Mouse (Mus musculus): Measurements from ENCODE around the gene Jag2. TPM values are rescaled to one million over a fixed set of nuclear protein-coding genes. Genes with fewer than 3 reads are reported as not detected.

The Jag2 gene
- total RNA-seq, 2 experiments from 2014 or later: 47.9 to 61.7 TPM

DNA sequence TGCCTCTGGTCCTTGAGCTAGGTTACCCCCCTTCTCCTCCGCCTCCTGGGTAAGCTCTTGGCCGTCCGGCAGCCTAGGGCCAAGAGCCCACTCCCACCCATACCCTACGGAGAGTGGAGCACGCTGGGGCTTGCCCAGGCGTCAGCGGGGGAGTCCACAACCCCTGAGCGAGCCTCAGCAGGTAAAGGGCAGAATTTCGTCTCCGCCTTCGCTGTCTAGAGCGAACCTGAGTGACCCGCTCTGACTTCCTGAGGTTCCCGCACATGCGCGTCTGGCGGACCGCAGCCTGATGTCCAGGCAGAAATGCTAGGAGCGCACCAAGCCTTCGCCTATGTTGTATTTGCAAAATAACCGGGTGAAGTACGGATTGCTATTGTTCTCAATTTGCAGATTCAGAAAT lies 55.4 kb downstream of the Jag2 start:
- no peak for DNase-seq (ENCODE audit: low spot score in 2 of 2)
- intact Hi-C loops (cut with DNase I): no loop called here

GRCm38 (mm10) chr12:112873452-112874190 lies 56.0 kb downstream of the Jag2 start:
- intact Hi-C loops (cut with DNase I): no loop called here

DNA sequence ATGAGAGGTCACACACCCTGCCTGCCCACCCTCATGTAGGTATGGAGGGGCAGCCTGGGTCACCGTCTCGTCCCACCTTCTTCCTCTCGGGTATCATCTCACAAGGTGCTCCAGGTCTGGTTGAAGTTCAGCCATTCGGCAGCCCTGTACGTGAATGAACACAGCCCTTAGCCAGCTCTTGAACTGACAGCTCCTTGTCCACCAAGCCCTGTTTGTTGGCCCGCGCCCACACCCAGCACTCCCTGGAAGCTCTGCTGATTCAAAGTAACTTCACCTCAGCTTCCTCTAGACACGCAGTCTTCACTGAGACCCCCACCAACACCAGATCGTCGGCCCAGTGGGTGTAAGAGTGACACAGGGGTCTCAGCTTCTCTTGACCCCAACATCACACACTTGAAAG lies 56.6 kb downstream of the Jag2 start:
- intact Hi-C loops (cut with DNase I): no loop called here
- no peak for DNase-seq (ENCODE audit: low spot score in 2 of 2)

More at GRCm38 (mm10) chr12:112873452-112874190, 56.0 kb downstream of the Jag2 start:
- DNase-seq (ENCODE audit: low spot score in 2 of 2): peak; percentile 42 to 54

GRCm38 (mm10) chr12:112871272-112871671 lies 58.3 kb downstream of the Jag2 start:
- intact Hi-C loops (cut with DNase I): no loop called here

DNA sequence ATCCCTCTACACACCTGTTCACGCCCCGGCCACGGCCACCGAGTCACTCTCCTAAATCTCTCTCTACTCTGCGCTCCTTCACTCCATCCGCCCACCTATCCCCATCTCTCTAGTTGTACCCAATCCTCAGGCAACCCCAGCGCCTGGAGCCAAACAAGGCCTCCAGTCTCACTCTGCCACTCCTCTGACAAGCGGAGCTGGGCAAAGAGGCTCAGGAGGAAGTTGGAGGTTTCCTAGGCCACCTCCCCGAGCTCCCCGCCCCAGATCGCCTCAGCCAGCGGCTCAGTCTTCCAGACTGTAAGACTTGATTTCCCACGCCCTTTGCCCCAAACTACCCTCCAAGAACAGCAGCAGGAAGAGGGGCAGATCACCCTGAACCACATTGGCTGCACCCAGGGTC lies 58.8 kb downstream of the Jag2 start:
- DNase-seq (ENCODE audit: low spot score in 2 of 2): no peak
- intact Hi-C loops (cut with DNase I): no loop called here

More at GRCm38 (mm10) chr12:112871272-112871671, 58.3 kb downstream of the Jag2 start:
- no peak for DNase-seq (ENCODE audit: low spot score in 2 of 2)

GRCm38 (mm10) chr12:112869783-112870204 lies 59.8 kb downstream of the Jag2 start:
- no peak for DNase-seq (ENCODE audit: low spot score in 2 of 2)
- intact Hi-C loops (cut with DNase I): no loop called here

- intact Hi-C loops (cut with DNase I): no loop called here
- no peak for DNase-seq (ENCODE audit: low spot score in 2 of 2)
These were observed 61.1 kb downstream of the Jag2 start, which contains the start of gene Gpr132 for GRCm38 (mm10) chr12:112868178-112869087. Gene Gpr132 (minus strand): TSS chr12:112868228.

DNA sequence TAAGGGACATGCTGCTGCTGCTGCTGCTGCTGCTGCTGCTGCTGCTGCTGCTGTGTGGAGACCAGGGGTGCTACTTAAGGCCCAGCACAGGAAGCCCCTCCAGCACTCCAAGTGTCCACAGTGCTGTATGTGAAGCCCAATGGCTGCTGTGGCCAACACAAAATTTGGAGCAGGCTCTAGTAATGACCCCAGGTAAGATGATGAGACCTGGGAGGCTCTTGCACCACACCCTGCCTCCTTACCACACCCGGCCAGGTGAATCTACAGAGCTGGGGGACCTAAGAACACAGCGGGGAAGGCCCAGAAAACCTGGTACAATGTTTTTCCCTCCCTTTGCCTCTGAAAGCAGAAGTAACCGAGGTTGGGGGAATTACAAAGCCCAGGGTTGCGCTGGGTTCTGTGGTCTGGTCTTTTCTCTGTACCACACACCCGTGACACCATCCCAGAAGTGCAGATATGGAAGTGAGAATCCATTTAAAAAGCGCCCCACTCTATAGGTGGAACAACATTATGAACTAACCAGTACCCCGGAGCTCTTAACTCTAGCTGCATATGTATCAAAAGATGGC lies 62.4 kb downstream of the Jag2 start:
- no peak for DNase-seq (ENCODE audit: low spot score in 2 of 2)
- intact Hi-C loops (cut with DNase I): no loop called here

DNA sequence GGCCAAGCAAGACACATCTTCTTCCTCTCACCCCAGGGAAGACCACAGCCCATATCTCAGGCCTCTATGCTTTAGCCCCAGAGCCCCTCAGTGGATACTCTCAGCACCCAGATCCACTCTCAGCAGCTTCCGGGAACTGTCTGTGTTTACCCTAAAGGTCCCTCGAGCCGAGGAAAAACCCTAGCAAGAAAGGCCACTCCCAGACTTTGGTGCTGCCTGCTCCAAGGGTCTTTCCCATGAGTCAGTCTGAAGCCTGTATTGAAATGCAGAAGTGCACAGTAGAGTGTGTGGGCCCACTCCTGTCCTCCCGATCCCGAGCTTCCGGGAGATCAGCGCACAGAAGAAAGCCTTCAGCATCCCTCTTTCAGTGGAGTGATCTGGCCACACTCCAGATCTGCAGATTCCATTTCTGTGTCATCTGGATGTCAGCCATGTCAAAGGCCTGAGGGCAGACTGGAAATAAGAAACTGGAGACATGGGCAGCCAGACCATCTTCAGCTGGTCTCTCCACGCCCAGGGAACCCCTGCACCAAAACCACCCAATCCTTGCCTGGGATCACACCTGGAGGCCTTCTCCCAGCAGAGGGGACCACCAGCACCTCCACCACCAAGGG lies 63.0 kb downstream of the Jag2 start:
- intact Hi-C loops (cut with DNase I): no loop called here
- no peak for DNase-seq (ENCODE audit: low spot score in 2 of 2)

DNA sequence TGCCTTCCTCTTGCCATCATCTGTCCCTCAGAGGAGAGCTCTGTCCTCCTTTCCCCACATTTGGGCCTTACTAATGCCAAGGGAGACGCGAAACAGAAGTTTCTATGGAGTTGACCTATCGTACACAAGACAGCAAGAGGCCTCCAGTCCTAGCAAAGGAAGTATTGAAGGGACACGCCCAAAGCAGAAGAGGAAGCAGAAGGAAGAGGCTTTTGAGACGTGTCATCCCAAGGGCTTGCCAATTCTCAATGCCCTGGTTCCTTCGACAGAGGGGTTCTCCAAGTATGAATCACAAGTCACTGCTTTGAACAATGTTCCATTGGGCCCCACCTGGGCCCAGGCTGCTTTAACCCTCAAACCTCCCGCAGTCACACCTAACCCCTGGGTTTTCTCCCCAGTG lies 64.8 kb downstream of the Jag2 start:
- intact Hi-C loops (cut with DNase I): no loop called here
- no peak for DNase-seq (ENCODE audit: low spot score in 2 of 2)

DNA sequence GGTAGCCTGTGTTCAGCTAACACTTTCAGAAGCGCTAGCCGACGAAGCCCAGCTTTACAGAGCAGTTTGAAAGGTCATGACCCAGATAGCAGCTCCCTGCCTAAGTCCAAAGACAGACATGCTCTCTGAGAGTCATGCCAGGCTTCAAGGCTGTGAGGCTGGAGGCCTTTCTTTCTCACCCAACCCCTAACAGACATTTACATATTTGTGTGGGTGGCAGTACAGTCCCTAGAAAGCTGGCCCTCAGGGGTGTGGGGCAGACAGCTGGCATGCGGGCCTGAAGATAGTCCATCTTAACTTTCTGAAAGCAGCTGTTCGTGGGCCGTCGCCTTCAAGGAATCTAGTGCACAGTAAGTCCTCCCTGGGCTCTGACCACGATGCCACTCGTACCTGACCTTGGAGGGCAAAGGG lies 67.7 kb downstream of the Jag2 start:
- no peak for DNase-seq (ENCODE audit: low spot score in 2 of 2)
- intact Hi-C loops (cut with DNase I): no loop called here

- intact Hi-C loops (cut with DNase I): no loop called here
- DNase-seq (ENCODE audit: low spot score in 2 of 2): no peak
These were observed 68.8 kb downstream of the Jag2 start for GRCm38 (mm10) chr12:112860765-112861164.

GRCm38 (mm10) chr12:112859930-112860329 lies 69.6 kb downstream of the Jag2 start:
- DNase-seq (ENCODE audit: low spot score in 2 of 2): no peak
- intact Hi-C loops (cut with DNase I): no loop called here

DNA sequence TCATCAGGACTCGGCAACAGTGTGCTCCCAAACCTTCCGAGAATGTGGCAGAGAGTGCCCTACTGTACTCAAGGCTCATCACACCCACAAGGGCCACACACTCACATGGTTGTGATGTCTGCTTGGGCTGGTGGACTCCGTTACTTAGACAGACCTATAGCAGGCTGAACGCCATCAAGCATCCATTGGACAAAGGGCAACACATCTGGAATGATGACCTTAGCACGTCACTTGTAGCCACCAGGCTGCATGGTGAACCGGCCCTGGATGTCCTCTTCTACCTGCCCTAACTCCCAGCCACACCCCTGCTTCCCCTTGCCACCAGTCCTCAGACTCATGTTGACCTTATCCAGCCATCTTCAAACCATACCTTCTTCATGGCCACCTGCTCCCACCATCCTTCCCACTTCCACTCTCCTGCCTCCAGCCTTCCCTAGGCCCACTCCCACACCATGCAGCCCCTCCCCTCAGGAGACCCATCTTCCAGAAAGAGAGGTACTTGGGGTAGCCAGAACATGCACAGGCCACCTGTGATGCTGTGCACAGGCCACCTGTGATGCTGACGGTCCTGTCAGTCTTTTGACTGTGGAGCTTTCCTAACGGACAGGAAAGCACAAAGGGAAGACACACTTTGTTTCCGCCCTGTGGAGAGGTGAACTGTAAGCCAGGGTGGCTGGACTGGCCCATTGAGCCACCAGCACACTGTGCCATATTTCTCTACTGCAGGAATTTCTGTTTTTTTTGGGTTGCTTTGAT lies 70.8 kb downstream of the Jag2 start:
- no peak for DNase-seq (ENCODE audit: low spot score in 2 of 2)
- intact Hi-C loops (cut with DNase I): no loop called here

Small RNA genes lying within 50 kb of the gene (microRNA-seq; reads per million reads assigned to microRNA genes)
- 0.76 reads per million for gene Mir6941

Other genes with a start within 250 kb of the Jag2 start
- gene Cep170b, start 209.3 kb downstream of the Jag2 start, total RNA-seq (2021): 100 to 1,000 TPM; 258 to 267 TPM
- 10 to 100 TPM in 1 of 2 experiments, 1 to 10 TPM in 1; 9.3 to 10.3 TPM for gene Pld4, start 169.1 kb downstream of the Jag2 start, total RNA-seq (2021)
- gene Ahnak2, start 127.1 kb downstream of the Jag2 start, total RNA-seq (2021): 1 to 10 TPM; 6.1 to 6.8 TPM
- gene Clba1, start 120.8 kb downstream of the Jag2 start, total RNA-seq (2021): 10 to 100 TPM; 17.4 to 22.1 TPM
- gene Cdca4, start 100.4 kb downstream of the Jag2 start, total RNA-seq (2021): 10 to 100 TPM in 1 of 2 experiments, 1 to 10 TPM in 1; 9.2 to 10.9 TPM
- not detected for gene Gpr132, start 61.5 kb downstream of the Jag2 start, total RNA-seq (2021)
- gene Nudt14, start 12.3 kb upstream of the Jag2 start, total RNA-seq (2021): 10 to 100 TPM; 11.0 to 12.3 TPM
- gene Btbd6, start 46.7 kb upstream of the Jag2 start, total RNA-seq (2021): 10 to 100 TPM; 59.3 to 74.3 TPM
- 10 to 100 TPM; 41.4 to 55.5 TPM for gene Brf1, start 70.9 kb upstream of the Jag2 start, total RNA-seq (2021)
- 10 to 100 TPM; 70.4 to 74.2 TPM for gene Pacs2, start 84.7 kb upstream of the Jag2 start, total RNA-seq (2021)
- under 1 TPM; 0.35 to 0.52 TPM for gene Tex22, start 144.7 kb upstream of the Jag2 start, total RNA-seq (2021)
- 10 to 100 TPM; 79.8 to 80.2 TPM for gene Mta1, start 168.5 kb upstream of the Jag2 start, total RNA-seq (2021)
- gene Crip2, start 210.5 kb upstream of the Jag2 start, total RNA-seq (2021): 100 to 1,000 TPM; 154 to 164 TPM
- 10 to 100 TPM; 12.9 to 14.2 TPM for gene Crip1, start 216.5 kb upstream of the Jag2 start, total RNA-seq (2021)
- gene Tedc1, start 226.6 kb upstream of the Jag2 start, total RNA-seq (2021): 1 to 10 TPM; 1.5 to 2.1 TPM